Mouse (Mus musculus) left cerebral cortex, postnatal 10 days (tissue): ENCODE data around the gene Thbs2. TPM values are rescaled to one million over a fixed set of nuclear protein-coding genes. Genes with fewer than 3 reads are reported as not detected.

Experiments used
- DNase-seq, 2 experiments: peaks; one replicate each; pipeline ENCODE4 v3.0.0; 2021 to 2022; ENCODE audit warnings: low spot score in 2 of 2, mixed read lengths in 1 of 2; ENCODE audit errors: extremely low spot score in 1 of 2
- intact Hi-C: fragments of 180-260 bp; cut with DNase I; formaldehyde crosslinking; loops from one replicate; pipeline ENCODE4 v1.15.1; 2025
- total RNA-seq, 2 experiments: library from RNA; stranded (reverse); gene quantifications; 2 replicates each; pipeline ENCODE4 v1.2.3; 2021

The Thbs2 gene
- 1 to 10 TPM; 7.5 to 7.9 TPM for total RNA-seq

DNA sequence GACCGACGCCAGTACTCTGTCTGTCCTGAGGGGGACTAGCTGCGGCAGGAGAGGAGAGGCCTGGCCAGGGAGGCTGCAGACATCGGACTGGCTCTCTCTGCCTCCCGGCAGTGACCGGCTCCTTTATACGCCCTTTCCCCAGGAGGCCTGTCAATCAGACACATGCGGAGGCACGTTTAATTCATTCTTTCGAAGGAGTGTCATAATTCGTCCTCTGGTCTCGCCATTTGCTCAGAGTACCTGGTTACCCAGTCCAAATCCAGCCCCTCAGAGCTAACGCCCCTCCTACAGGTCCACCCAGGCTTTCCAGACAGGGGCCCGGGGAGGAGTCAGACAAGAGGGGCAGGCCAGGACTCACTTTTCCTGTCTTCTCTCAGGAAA lies at the start of gene Thbs2:
Thbs2 (minus strand) TSS at position 242 of the 381 bp plus-strand sequence.
- peak; percentile 6 to 77 for DNase-seq

GRCm38 (mm10) chr17:14735493-14736004 lies 41.5 kb upstream of the Thbs2 start:
- intact Hi-C loops = no loop called here
- DNase-seq = no peak

More for the DNA sequence above, at the start of gene Thbs2:
- intact Hi-C loops = no loop called here

DNA sequence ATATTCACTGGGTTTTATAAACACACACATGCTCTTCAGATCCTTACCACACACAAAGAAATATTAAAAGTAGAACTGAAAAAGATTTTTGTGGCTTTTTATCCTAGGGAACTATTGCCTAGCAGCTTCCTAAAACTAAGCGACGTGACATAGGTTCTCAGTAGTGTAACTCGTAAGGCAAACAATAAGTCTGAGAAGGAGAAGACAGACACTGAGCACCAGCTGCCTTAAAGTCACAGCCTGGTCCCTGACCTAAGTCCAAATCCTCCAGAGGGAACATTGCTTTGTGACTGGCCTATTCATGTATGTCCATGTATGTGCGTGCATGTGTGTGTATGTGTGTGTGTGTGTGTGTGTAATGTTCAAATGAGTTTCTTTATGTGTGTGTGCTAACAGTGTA lies 40.3 kb upstream of the Thbs2 start:
- DNase-seq = no peak

GRCm38 (mm10) chr17:14733941-14734340 lies 39.9 kb upstream of the Thbs2 start:
- intact Hi-C loops = no loop called here
- no peak for DNase-seq

More for the DNA sequence above, 40.3 kb upstream of the Thbs2 start:
- intact Hi-C loops = no loop called here

DNA sequence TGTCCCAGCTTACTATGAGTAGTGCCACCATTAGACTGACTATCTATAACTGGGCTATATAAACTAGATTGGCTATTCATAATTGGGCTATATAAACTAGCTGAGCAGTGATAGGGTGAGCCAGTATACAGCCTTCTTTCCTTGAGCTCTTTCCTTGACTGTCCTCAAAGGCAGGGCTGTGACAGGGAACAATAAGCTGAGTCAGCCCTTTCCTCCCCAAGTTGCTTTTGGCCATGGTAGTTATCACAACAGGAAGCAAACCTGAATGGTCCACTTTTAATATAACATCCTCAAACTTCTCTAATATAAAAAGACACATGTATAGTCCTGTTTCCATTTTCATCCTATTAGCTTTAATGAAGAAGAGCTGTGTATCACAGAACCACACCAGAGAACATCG lies 39.0 kb upstream of the Thbs2 start:
- no peak for DNase-seq
- intact Hi-C loops = no loop called here

DNA sequence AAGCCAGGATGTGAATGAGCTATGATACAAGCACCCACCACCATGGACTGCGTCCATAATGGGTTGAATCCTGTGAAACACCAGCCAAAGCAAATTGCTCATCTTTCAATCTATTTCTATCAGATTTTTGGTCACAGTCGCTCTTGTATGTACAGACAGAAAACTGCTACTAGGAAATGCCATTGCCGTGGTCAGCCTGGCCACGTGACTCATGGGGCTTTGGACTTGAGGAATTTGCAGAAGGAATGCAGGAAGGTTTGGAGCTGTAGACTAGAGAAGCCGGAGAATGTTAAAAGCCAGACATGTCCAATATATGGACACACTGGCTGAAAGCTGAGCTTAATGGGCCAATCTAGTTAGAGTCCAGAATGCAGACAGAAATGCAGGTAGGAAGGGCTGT lies 36.6 kb upstream of the Thbs2 start:
- intact Hi-C loops = no loop called here
- no peak for DNase-seq

GRCm38 (mm10) chr17:14727481-14727880 lies 33.4 kb upstream of the Thbs2 start:
- no peak for DNase-seq
- intact Hi-C loops = no loop called here

- intact Hi-C loops = no loop called here
- DNase-seq = no peak
Observed at GRCm38 (mm10) chr17:14724786-14725185, 30.8 kb upstream of the Thbs2 start.

GRCm38 (mm10) chr17:14721325-14721724 lies 27.3 kb upstream of the Thbs2 start:
- no peak for DNase-seq
- intact Hi-C loops = no loop called here

- DNase-seq = no peak
- intact Hi-C loops = no loop called here
Observed at GRCm38 (mm10) chr17:14720912-14721311, 26.9 kb upstream of the Thbs2 start.

- no peak for DNase-seq
- intact Hi-C loops = no loop called here
Observed at GRCm38 (mm10) chr17:14720227-14720626, 26.2 kb upstream of the Thbs2 start.

GRCm38 (mm10) chr17:14718801-14719200 lies 24.8 kb upstream of the Thbs2 start:
- intact Hi-C loops = no loop called here
- no peak for DNase-seq

DNA sequence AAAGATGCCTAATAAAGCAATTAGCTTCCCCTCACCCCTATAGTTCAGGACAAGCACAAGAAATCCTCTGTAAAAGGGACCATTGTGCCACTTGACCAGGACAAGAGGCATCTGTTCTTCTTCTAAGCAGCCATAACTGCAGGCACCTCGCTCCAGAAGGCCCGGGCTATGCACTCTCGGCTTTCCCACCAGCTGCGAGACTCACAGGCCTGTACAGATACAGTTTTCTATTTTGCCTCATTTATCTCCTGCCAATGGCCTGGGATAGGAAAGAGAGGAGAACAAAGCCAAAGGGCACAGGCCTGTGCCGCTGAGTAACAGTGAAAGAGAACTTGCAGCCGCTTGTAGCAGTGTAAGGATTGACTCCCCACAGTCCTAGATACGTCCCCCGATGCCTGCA lies 20.7 kb upstream of the Thbs2 start:
- no peak for DNase-seq
- intact Hi-C loops = no loop called here

- intact Hi-C loops = no loop called here
- no peak for DNase-seq
Observed at GRCm38 (mm10) chr17:14714374-14714773, 20.3 kb upstream of the Thbs2 start.

DNA sequence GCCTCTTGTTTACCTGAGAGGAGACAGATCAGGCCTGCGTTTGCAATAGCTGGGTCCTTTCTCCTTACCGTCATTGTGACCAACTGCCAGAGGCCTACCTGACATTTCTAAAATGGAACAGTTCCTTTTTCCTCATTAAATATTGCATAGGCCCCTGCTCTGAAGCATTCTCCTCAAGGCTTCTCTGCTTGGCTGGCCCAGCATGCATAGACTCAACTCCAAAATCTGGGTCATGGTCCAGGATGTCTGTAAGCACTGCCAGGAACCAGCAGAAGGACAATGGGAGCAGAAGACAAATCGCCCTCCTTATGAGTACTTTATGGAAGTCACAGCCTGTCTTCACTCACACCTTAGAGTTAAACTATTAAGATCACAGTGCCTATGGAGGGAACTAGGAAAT lies 17.7 kb upstream of the Thbs2 start:
- DNase-seq = no peak
- intact Hi-C loops = no loop called here

DNA sequence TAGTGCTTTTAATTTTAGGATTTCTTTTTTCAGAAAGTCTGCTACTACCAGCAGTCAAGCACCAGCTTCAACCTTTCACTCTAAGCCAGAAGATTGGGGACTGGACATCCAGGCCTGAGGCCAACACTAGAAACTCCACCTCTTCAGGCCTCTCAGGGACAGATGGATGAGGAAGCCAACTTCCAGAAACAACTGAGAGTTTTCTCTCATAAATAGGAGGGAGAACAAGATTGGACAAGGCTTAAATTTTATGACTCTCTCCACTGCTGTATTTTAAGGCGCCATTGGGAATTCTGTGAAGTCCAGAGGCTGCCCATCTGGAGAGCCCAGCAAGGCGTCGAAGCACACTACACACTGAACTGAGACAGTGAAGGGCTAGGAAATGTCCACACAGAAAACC lies 17.0 kb upstream of the Thbs2 start:
- DNase-seq = no peak
- intact Hi-C loops = no loop called here

- no peak for DNase-seq
- intact Hi-C loops = no loop called here
Observed at GRCm38 (mm10) chr17:14706066-14706465, 12.0 kb upstream of the Thbs2 start.

GRCm38 (mm10) chr17:14705466-14705865 lies 11.4 kb upstream of the Thbs2 start:
- DNase-seq = no peak
- intact Hi-C loops = no loop called here

DNA sequence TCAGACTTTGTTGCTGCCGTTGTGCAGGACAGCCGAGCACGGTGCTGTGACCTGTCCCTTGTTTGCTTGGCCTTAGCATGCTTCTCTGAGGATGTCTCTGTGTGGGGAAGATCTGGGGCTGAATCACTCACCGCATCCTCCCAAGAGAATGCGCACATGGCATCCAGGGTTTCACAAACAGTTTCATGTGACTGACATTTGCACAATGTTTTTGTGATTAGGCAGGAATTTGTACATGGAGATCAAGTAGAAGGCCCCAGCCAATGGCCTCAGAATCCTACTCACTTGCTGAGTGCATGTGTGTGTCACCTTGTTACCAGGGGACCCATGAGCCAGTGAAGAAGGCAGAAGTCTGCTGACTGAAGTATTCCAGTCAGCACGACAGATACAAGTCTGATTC lies 9.7 kb upstream of the Thbs2 start:
- no peak for DNase-seq
- intact Hi-C loops = no loop called here

DNA sequence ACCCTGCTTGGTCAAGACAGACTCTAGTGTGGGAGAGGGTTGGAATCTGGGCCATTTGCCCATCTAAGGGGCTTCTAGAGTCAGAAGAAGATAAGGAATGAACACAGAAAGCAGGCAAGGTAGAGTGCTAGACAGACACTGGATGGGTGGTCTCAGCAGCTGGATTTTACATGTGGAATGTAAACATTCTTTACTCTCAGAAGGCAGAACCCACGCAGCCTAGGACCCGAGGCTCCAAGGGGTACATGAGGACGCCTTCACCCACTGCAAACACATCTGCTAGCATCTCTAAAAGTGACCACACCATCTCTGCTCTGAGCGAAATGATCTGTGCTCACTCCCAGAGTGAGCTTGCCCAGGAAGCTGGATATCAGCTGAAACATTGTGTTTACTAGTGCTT lies 9.2 kb upstream of the Thbs2 start:
- DNase-seq = no peak
- intact Hi-C loops = no loop called here

DNA sequence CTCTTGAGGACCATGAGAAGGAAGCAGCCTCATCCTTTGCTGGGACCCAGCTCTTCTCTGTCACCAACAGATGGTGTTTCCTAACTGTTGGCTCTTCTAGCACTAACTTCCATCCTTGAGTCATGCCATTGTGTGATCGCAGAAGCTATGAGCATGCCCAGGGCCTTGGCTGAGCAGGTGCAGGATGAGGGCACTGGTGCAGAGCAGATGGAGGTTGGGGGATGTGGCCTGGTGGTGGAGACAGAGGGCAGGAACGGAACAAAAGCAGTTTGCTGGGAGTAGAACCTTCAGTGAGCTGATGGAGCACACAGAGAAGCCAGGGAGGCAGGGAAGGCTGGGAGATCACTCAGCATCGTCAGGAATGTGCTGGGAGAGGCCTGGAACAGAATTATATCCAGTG lies 8.7 kb upstream of the Thbs2 start:
- no peak for DNase-seq
- intact Hi-C loops = no loop called here

- no peak for DNase-seq
- intact Hi-C loops = no loop called here
Observed at GRCm38 (mm10) chr17:14701891-14702290, 7.9 kb upstream of the Thbs2 start.
